Mouse (Mus musculus): Measurements from ENCODE around the gene Ranbp9. TPM values are rescaled to one million over a fixed set of nuclear protein-coding genes. Genes with fewer than 3 reads are reported as not detected.

The Ranbp9 gene
- polyA plus RNA-seq, 1 experiment from 2014 or later = 11.2 TPM

GRCm38 (mm10) chr13:43499731-43500482 is 18.8 kb upstream of the Ranbp9 start:
- Histone ChIP-seq H3K4me3 (ENCODE audit: low read length) (no peak overlapping the region), H3K4me2 (ENCODE audit: low read length) (no peak overlapping the region), H3K4me1 (ENCODE audit: control insufficient read depth, insufficient read depth, low read depth, low read length) (peaks cover 12% of the 10 kb centered on the region), H3K9ac (ENCODE audit: low read depth, low read length) (no peak overlapping the region), H3K27ac (ENCODE audit: low read depth, low read length) (no peak overlapping the region), H3K9me3 (ENCODE audit: control insufficient read depth, low read length) (no peaks in the 10 kb centered on the region), H3K36me3 (ENCODE audit: control insufficient read depth, insufficient read depth, low read length) (no peaks in the 10 kb centered on the region), H3K27me3 (replicated peaks; ENCODE audit: control insufficient read depth, insufficient read depth, low read length) (no peaks in the 10 kb centered on the region)
- ATAC-seq = no peak
- 66% methylated on average over 7 of the region's 7 CpGs for WGBS

- WGBS = 56% methylated on average over 14 of the region's 14 CpGs
Observed at GRCm38 (mm10) chr13:43498849-43499248, 17.8 kb upstream of the Ranbp9 start.

DNA sequence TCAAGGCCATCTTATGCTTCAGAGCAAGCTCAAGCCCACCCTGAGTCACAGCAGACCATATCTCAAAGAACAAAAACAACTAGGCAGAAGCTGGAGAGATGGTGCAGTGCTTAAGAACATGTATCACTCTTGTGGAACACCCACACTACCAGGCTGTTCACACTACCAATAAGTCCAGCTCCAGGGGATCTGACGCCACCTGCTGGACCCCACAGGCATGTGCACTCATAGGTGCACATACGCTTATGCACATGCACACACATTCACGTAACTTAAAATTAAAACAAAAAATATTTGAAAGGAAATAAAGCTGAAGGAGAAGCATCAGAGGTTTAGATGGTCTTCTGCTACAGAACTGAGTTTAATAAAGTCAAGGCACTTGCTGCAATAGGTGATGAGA is 16.7 kb upstream of the Ranbp9 start:
- Histone ChIP-seq H3K4me2 (ENCODE audit: low read length) (no peak overlapping the region), H3K9me3 (ENCODE audit: control insufficient read depth, low read length) (no peaks in the 10 kb centered on the region), H3K27ac (ENCODE audit: low read depth, low read length) (no peak overlapping the region), H3K4me1 (ENCODE audit: control insufficient read depth, insufficient read depth, low read depth, low read length) (peaks cover 4% of the 10 kb centered on the region), H3K27me3 (replicated peaks; ENCODE audit: control insufficient read depth, insufficient read depth, low read length) (no peaks in the 10 kb centered on the region), H3K4me3 (ENCODE audit: low read length) (no peak overlapping the region), H3K9ac (ENCODE audit: low read depth, low read length) (no peak overlapping the region), H3K36me3 (ENCODE audit: control insufficient read depth, insufficient read depth, low read length) (no peaks in the 10 kb centered on the region)
- 94% methylated on average over 3 of the region's 3 CpGs for WGBS
- ATAC-seq = no peak

More at GRCm38 (mm10) chr13:43498849-43499248, 17.8 kb upstream of the Ranbp9 start:
- no peak overlapping the region for H3K27ac ChIP-seq (ENCODE audit: low read depth, low read length)
- H3K9me3 ChIP-seq (ENCODE audit: control insufficient read depth, low read length) = no peaks in the 10 kb centered on the region
- H3K4me2 ChIP-seq (ENCODE audit: low read length) = no peak overlapping the region
- H3K4me1 ChIP-seq (ENCODE audit: control insufficient read depth, insufficient read depth, low read depth, low read length) = peaks cover 10% of the 10 kb centered on the region
- no peak overlapping the region for H3K4me3 ChIP-seq (ENCODE audit: low read length)
- ATAC-seq = peak; percentile 54; the same call in 1 of the 2 replicates
- H3K27me3 ChIP-seq (replicated peaks; ENCODE audit: control insufficient read depth, insufficient read depth, low read length) = no peaks in the 10 kb centered on the region
- H3K9ac ChIP-seq (ENCODE audit: low read depth, low read length) = no peak overlapping the region
- no peaks in the 10 kb centered on the region for H3K36me3 ChIP-seq (ENCODE audit: control insufficient read depth, insufficient read depth, low read length)

DNA sequence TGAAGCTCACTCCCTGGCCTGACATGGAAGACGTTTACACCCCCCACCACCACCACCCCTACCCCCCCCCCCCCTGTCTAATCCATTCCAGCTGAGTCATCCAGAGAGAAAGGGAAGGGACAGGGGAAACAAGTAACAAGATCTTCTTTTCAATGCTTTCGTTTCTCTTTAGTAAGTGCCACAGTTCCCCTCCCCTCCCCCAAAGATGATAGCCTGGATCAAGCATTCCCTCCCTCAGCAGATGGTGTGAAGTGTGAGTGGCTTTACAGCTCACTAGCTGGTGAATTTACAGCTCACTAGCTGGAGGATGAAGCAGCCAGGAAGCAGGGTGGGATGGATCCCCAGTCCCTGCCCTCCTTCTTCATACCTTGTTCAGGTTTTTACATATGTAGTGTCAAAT is 15.6 kb upstream of the Ranbp9 start:
- Histone ChIP-seq H3K4me2 (ENCODE audit: low read length) (no peak overlapping the region), H3K36me3 (ENCODE audit: control insufficient read depth, insufficient read depth, low read length) (no peaks in the 10 kb centered on the region), H3K27ac (ENCODE audit: low read depth, low read length) (no peak overlapping the region), H3K4me3 (ENCODE audit: low read length) (no peak overlapping the region), H3K27me3 (replicated peaks; ENCODE audit: control insufficient read depth, insufficient read depth, low read length) (no peaks in the 10 kb centered on the region), H3K9ac (ENCODE audit: low read depth, low read length) (no peak overlapping the region), H3K4me1 (ENCODE audit: control insufficient read depth, insufficient read depth, low read depth, low read length) (peaks cover 4% of the 10 kb centered on the region), H3K9me3 (ENCODE audit: control insufficient read depth, low read length) (no peaks in the 10 kb centered on the region)
- 6% methylated on average over 2 of the region's 2 CpGs for WGBS
- no peak for ATAC-seq

DNA sequence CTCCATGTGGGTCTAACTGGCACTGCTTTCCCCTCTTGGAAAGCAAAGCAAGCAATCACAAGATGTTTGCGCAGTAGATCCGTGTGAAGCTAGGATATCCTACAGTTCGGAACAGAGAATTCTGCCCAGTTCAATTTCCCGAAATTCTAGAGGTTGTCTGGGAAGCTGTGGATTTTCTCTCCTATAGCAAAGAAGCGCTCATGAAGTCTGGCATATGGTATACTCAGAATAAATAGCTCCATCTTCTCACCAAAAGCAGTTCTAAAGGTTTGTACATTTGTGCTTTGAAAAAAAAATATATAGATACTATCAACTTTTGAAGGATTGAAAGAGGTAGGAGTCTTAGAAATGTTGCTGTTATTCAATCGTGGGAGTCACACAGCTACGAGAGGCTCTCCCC is 14.6 kb upstream of the Ranbp9 start:
- H3K9ac ChIP-seq (ENCODE audit: low read depth, low read length) = no peak overlapping the region
- peaks cover 4% of the 10 kb centered on the region for H3K4me1 ChIP-seq (ENCODE audit: control insufficient read depth, insufficient read depth, low read depth, low read length)
- no peak overlapping the region for H3K4me2 ChIP-seq (ENCODE audit: low read length)
- H3K36me3 ChIP-seq (ENCODE audit: control insufficient read depth, insufficient read depth, low read length) = no peaks in the 10 kb centered on the region
- no peak overlapping the region for H3K4me3 ChIP-seq (ENCODE audit: low read length)
- WGBS = 94% methylated on average over 7 of the region's 7 CpGs
- H3K27ac ChIP-seq (ENCODE audit: low read depth, low read length) = no peak overlapping the region
- no peak for ATAC-seq
- H3K27me3 ChIP-seq (replicated peaks; ENCODE audit: control insufficient read depth, insufficient read depth, low read length) = no peaks in the 10 kb centered on the region
- H3K9me3 ChIP-seq (ENCODE audit: control insufficient read depth, low read length) = no peaks in the 10 kb centered on the region

- Histone ChIP-seq H3K27me3 (replicated peaks; ENCODE audit: control insufficient read depth, insufficient read depth, low read length) (no peaks in the 10 kb centered on the region), H3K27ac (ENCODE audit: low read depth, low read length) (no peak overlapping the region), H3K4me3 (ENCODE audit: low read length) (no peak overlapping the region), H3K9me3 (ENCODE audit: control insufficient read depth, low read length) (no peaks in the 10 kb centered on the region), H3K36me3 (ENCODE audit: control insufficient read depth, insufficient read depth, low read length) (no peaks in the 10 kb centered on the region), H3K4me2 (ENCODE audit: low read length) (no peak overlapping the region), H3K4me1 (ENCODE audit: control insufficient read depth, insufficient read depth, low read depth, low read length) (peaks cover 4% of the 10 kb centered on the region), H3K9ac (ENCODE audit: low read depth, low read length) (no peak overlapping the region)
- no peak for ATAC-seq
- WGBS = 92% methylated on average over 7 of the region's 7 CpGs
Observed at GRCm38 (mm10) chr13:43493725-43494124, 12.6 kb upstream of the Ranbp9 start.

DNA sequence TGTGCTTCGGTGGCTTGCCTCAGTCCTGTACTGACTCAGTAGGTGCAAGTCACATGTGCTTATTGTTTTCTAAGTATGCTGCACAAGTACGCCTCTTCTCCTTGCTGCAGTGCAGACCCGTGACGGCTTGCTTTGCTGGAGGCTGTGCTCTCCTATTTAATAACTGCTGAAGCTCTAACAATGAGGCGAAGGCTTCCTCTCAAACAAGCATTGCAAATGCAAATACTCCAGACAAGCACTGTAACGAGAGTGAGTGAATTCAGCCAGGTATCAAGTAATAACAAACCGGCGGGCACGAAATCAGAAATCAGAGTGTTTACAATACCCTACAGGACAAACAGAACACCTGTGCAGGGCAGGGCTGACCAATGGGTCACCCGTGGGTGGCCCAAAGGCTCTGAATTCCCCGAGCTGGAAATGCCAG is 12.0 kb upstream of the Ranbp9 start:
- WGBS = 49% methylated on average over 11 of the region's 11 CpGs

DNA sequence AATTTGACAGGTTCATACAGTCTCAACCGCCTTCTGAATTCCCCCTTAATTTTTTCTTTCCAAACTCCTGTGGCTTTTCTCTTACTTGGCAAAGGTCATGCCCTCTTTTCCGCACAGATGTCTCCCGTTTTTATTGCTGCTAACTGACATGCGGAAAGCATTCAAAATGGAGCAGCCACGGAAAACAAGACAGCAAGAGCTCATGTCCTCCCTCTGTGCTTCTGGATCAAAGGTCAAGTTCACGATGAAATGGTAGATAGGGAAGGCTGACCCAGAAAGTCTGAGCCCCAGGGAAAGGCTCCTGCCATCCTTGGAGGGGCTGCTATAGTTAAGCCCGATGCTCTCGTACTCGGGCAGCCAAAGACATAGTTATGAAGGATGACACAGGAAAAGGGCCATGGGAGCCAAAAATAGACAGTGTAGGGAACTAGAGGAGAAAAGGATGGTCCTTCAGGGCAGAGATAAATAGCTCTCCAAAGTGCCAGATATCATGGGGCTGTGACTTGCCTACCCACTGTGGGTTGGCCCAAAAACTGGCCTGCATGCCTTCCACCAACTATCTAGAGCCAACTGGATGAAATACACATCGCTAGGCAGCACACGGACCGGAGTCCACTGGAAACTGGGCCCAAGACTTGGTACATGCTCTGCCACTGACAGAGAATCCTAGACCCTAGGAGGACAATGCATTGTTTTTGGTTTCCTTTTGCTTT is 5.6 kb upstream of the Ranbp9 start:
- no peaks in the 10 kb centered on the region for H3K27me3 ChIP-seq (replicated peaks; ENCODE audit: control insufficient read depth, insufficient read depth, low read length)
- no peaks in the 10 kb centered on the region for H3K9me3 ChIP-seq (ENCODE audit: control insufficient read depth, low read length)
- no peak overlapping the region for H3K4me3 ChIP-seq (ENCODE audit: low read length)
- no peak overlapping the region for H3K27ac ChIP-seq (ENCODE audit: low read depth, low read length)
- no peak overlapping the region for H3K9ac ChIP-seq (ENCODE audit: low read depth, low read length)
- no peak overlapping the region for H3K4me2 ChIP-seq (ENCODE audit: low read length)
- WGBS = 58% methylated on average over 12 of the region's 12 CpGs
- ATAC-seq = no peak
- peaks cover 3% of the 10 kb centered on the region; the same call in 1 of the 2 replicates for H3K4me1 ChIP-seq (ENCODE audit: control insufficient read depth, insufficient read depth, low read depth, low read length)
- H3K36me3 ChIP-seq (ENCODE audit: control insufficient read depth, insufficient read depth, low read length) = no peaks in the 10 kb centered on the region

More for the DNA sequence above, 12.0 kb upstream of the Ranbp9 start:
- no peaks in the 10 kb centered on the region for H3K27me3 ChIP-seq (replicated peaks; ENCODE audit: control insufficient read depth, insufficient read depth, low read length)
- H3K4me2 ChIP-seq (ENCODE audit: low read length) = no peak overlapping the region
- peak; percentile 82 for ATAC-seq
- 0 out of 2 replicates have a peak overlapping the region, but pooled peaks have one; percentile 27 for H3K27ac ChIP-seq (ENCODE audit: low read depth, low read length)
- no peak overlapping the region for H3K9ac ChIP-seq (ENCODE audit: low read depth, low read length)
- no peaks in the 10 kb centered on the region for H3K9me3 ChIP-seq (ENCODE audit: control insufficient read depth, low read length)
- H3K4me1 ChIP-seq (ENCODE audit: control insufficient read depth, insufficient read depth, low read depth, low read length) = peaks cover 4% of the 10 kb centered on the region
- no peaks in the 10 kb centered on the region for H3K36me3 ChIP-seq (ENCODE audit: control insufficient read depth, insufficient read depth, low read length)
- no peak overlapping the region for H3K4me3 ChIP-seq (ENCODE audit: low read length)

DNA sequence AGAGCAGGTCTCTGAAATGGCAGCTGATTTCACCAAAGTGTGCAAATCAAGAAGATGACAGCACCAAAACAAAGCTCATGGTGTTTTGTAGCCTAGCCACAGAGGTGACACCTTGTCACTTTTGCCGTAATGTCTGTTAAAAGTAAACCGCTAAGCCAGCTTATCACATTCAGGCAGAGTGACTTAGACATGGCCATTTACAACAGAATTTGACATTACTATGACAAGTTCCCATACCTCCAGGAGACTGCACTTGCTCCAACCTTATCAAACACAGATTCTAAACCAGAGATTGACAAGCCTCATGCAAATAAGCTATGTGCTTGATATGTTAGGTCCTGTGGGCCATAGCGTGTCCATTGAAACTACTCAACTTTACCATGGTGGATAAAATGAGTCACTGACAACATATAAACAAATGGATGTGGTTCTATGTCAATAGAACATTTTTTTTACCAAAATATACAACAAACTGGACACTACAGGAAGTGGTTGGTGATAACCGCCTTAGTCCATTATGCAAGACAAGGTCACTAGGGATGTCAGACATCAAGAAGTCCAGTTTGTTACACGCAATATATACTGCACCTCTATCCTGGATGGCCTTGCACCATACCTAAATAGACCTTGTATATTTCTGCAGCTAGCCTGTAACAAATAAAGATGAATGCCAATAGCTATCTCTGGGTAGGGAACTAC is 4.3 kb upstream of the Ranbp9 start:
- Histone ChIP-seq H3K9me3 (ENCODE audit: control insufficient read depth, low read length) (no peaks in the 10 kb centered on the region), H3K4me2 (ENCODE audit: low read length) (no peak overlapping the region), H3K27me3 (replicated peaks; ENCODE audit: control insufficient read depth, insufficient read depth, low read length) (no peaks in the 10 kb centered on the region), H3K36me3 (ENCODE audit: control insufficient read depth, insufficient read depth, low read length) (no peaks in the 10 kb centered on the region), H3K27ac (ENCODE audit: low read depth, low read length) (no peak overlapping the region), H3K4me1 (ENCODE audit: control insufficient read depth, insufficient read depth, low read depth, low read length) (peaks cover 3% of the 10 kb centered on the region; the same call in 1 of the 2 replicates), H3K4me3 (ENCODE audit: low read length) (no peak overlapping the region), H3K9ac (ENCODE audit: low read depth, low read length) (no peak overlapping the region)
- WGBS = 96% methylated on average over 5 of the region's 5 CpGs
- no peak for ATAC-seq

Measured in hindbrain, embryonic 16.5 days (tissue).